Comparison of ENCODE assay signal across 8 mouse cellular contexts in the genomic region with DNA sequence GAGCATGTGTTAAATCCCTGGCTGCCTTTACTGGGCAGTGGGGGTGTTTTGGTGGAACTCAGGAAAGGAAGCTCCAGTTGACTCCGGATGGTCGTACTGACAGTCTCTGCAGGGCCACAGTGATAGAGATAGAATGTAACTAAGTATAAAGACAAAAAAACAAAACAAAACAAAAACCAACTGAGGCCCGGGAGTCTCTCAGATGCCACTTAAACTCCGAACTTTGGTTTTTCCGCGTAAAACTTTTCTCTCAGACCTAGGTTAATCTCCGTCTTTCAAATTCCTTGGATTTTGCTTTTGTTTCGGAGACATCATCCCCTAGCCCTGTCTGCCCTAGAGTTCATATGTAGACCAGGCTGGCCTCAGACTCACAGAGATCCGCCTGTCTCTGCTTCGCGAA. TPM values are rescaled to one million over a fixed set of nuclear protein-coding genes. Genes with fewer than 3 reads are reported as not detected.
DNase-seq lines count a peak whose midpoint lies in the region; ATAC-seq and TF ChIP-seq lines count a peak whose summit lies in the region.

No protein-coding gene starts in this region.

- H3K4me3 ChIP-seq in heart, embryonic 13.5 days: peak overlapping the region; percentile 92
- H3K4me3 ChIP-seq in ES-Bruce4 (ENCODE audit: low read depth, low read length): peak overlapping the region; percentile 99
- peak overlapping the region; percentile 66 for H3K4me3 ChIP-seq in forebrain, embryonic 15.5 days
- H3K4me3 ChIP-seq in liver, embryonic 16.5 days (ENCODE audit: low read depth, low read length): peak overlapping the region; percentile 81

- no peaks in the 10 kb centered on the region for H3K9me3 ChIP-seq in heart, embryonic 13.5 days
- H3K9me3 ChIP-seq in ES-Bruce4 (replicated peaks; ENCODE audit: control insufficient read depth, insufficient read depth, low read length, poor library complexity, severe bottlenecking): no peaks in the 10 kb centered on the region
- H3K9me3 ChIP-seq in forebrain, embryonic 15.5 days: no peaks in the 10 kb centered on the region
- no peaks in the 10 kb centered on the region for H3K9me3 ChIP-seq in liver, embryonic 16.5 days (replicated peaks; ENCODE audit: control insufficient read depth, low read length)

- peak overlapping the region; percentile 83 for H3K4me2 ChIP-seq in heart, embryonic 13.5 days
- H3K4me2 ChIP-seq in forebrain, embryonic 15.5 days (replicated peaks): peak overlapping the region; percentile 71
- H3K4me2 ChIP-seq in liver, embryonic 16.5 days (ENCODE audit: low read depth, low read length): peak overlapping the region; percentile 70

- peaks cover 31% of the 10 kb centered on the region for H3K36me3 ChIP-seq in heart, embryonic 13.5 days
- H3K36me3 ChIP-seq in ES-Bruce4 (ENCODE audit: control insufficient read depth, insufficient read depth, low read length, poor library complexity, severe bottlenecking): peaks cover 22% of the 10 kb centered on the region
- H3K36me3 ChIP-seq in forebrain, embryonic 15.5 days: no peaks in the 10 kb centered on the region
- peaks cover 46% of the 10 kb centered on the region for H3K36me3 ChIP-seq in liver, embryonic 16.5 days (ENCODE audit: control insufficient read depth, insufficient read depth)

- no peak for TF ChIP-seq EP300 in ES-Bruce4 (IDR thresholded peaks at IDR 0.05; ENCODE audit: insufficient read depth, low read depth, low read length)

- H3K9ac ChIP-seq in heart, embryonic 13.5 days: peak overlapping the region; percentile 98
- H3K9ac ChIP-seq in ES-Bruce4 (ENCODE audit: low read depth, poor library complexity, severe bottlenecking): peak overlapping the region; percentile 84
- peak overlapping the region; percentile 63 for H3K9ac ChIP-seq in forebrain, embryonic 15.5 days (replicated peaks)
- H3K9ac ChIP-seq in liver, embryonic 16.5 days (ENCODE audit: low read depth, low read length): peak overlapping the region; percentile 94

- WGBS in heart, embryonic 13.5 days: 10% methylated on average over 11 of the region's 11 CpGs
- WGBS in forebrain, embryonic 15.5 days: 5% methylated on average over 11 of the region's 11 CpGs
- WGBS in liver, embryonic 16.5 days (ENCODE audit: insufficient replicate concordance): 14% methylated on average over 11 of the region's 11 CpGs

- ATAC-seq in heart, embryonic 13.5 days (ENCODE audit: extremely low read depth, insufficient number of reproducible peaks, low FRiP score, low TSS enrichment): no peak
- no peak for ATAC-seq in forebrain, embryonic 15.5 days (replicated peaks)
- no peak for ATAC-seq in liver, embryonic 16.5 days (ENCODE audit: low read depth)

- peaks cover 88% of the 10 kb centered on the region for H3K4me1 ChIP-seq in heart, embryonic 13.5 days
- H3K4me1 ChIP-seq in ES-Bruce4 (ENCODE audit: control insufficient read depth, insufficient read depth, low read length): no peaks in the 10 kb centered on the region
- peaks cover 46% of the 10 kb centered on the region for H3K4me1 ChIP-seq in forebrain, embryonic 15.5 days
- H3K4me1 ChIP-seq in liver, embryonic 16.5 days (ENCODE audit: control insufficient read depth, low read depth, low read length): peaks cover 78% of the 10 kb centered on the region

- no peak for TF ChIP-seq CTCF in ES-Bruce4 (IDR thresholded peaks at IDR 0.05; ENCODE audit: low read depth, low read length)

- no peaks in the 10 kb centered on the region for H3K27me3 ChIP-seq in heart, embryonic 13.5 days (replicated peaks)
- H3K27me3 ChIP-seq in ES-Bruce4 (ENCODE audit: control insufficient read depth, insufficient read depth, low read length, poor library complexity, severe bottlenecking): no peaks in the 10 kb centered on the region
- no peaks in the 10 kb centered on the region for H3K27me3 ChIP-seq in forebrain, embryonic 15.5 days
- H3K27me3 ChIP-seq in liver, embryonic 16.5 days (ENCODE audit: control insufficient read depth, insufficient read depth, low read depth, low read length): no peaks in the 10 kb centered on the region

- H3K27ac ChIP-seq in heart, embryonic 13.5 days (replicated peaks): peak overlapping the region; percentile 99
- no peak overlapping the region; the same call in 1 of the 2 replicates for H3K27ac ChIP-seq in ES-Bruce4 (ENCODE audit: insufficient read depth, low read length)
- 0 out of 2 replicates have a peak overlapping the region, but pooled peaks have one; percentile 92 for H3K27ac ChIP-seq in forebrain, embryonic 15.5 days (replicated peaks)
- peak overlapping the region; percentile 97 for H3K27ac ChIP-seq in liver, embryonic 16.5 days (ENCODE audit: low read length)

- no peak for DNase-seq in heart, postnatal 4 days
- no peak for DNase-seq in natural killer cell, adult 2 months (ENCODE audit: low spot score in 2 of 2)
- DNase-seq in left cerebral cortex, postnatal 36 days (ENCODE audit: low spot score in 2 of 2): no peak
- no peak for DNase-seq in layer of hippocampus, postnatal 14 days (ENCODE audit: low spot score in 2 of 2)

- no peak for TF ChIP-seq POLR2A in ES-Bruce4 (IDR thresholded peaks at IDR 0.05; ENCODE audit: insufficient read depth, low read length)

- intact Hi-C loops in left cerebral cortex, postnatal 36 days (cut with DNase I): loop anchor here (5.0 kb wide), 1 partner anchor 102 kb away; no protein-coding TSS in a partner anchor

RNA-seq across cellular contexts. Expression of a gene that starts 1.1 kb away (rescaled TPM):
- 180 and 217 TPM in 2 replicates for polyA plus RNA-seq in heart, embryonic 13.5 days (2015; fragmentation: Nextera tagmentation; extraction: Ambion mirVana)
- total RNA-seq in heart, postnatal 4 days (2021): 10 to 100 TPM; 15.2 to 16.2 TPM
- 682 and 697 TPM in 2 replicates for polyA plus RNA-seq in ES-Bruce4 (2011; ENCODE audit: insufficient read depth, insufficient read length, low read depth, missing spikeins)
- polyA plus RNA-seq in forebrain, embryonic 15.5 days (2015; fragmentation: Nextera tagmentation; extraction: Ambion mirVana): 89.5 and 89.7 TPM in 2 replicates
- 288 and 291 TPM in 2 replicates for polyA plus RNA-seq in liver, embryonic 16.5 days (2015; fragmentation: Nextera tagmentation; extraction: Ambion mirVana)
- 100 to 1,000 TPM; 107 to 126 TPM for total RNA-seq in left cerebral cortex, postnatal 36 days (2021)
- total RNA-seq in layer of hippocampus, postnatal 14 days (2021): 100 to 1,000 TPM in 1 of 2 experiments, 10 to 100 TPM in 1; 89.7 to 110 TPM
